Mouse (Mus musculus): Measurements from ENCODE around the gene Fuom.

- TF ChIP-seq POLR2A (IDR thresholded peaks at IDR 0.05; ENCODE audit: low read depth, low read length) (no peak), CTCF (conservative IDR thresholded peaks at IDR 0.05; ENCODE audit: insufficient read depth, insufficient read length, low read depth, low read length) (no peak)
These were observed 23.2 kb upstream of the Fuom start for GRCm38 (mm10) chr7:140125278-140126021.
